Mouse (Mus musculus): Measurements from ENCODE around the gene Zfp865. TPM values are rescaled to one million over a fixed set of nuclear protein-coding genes. Genes with fewer than 3 reads are reported as not detected.

Gene Zfp865
- total and polyA plus RNA-seq, 3 experiments: 4.0 to 21.0 (median 12.3) TPM

GRCm38 (mm10) chr7:5080010-5080751 is 60.0 kb downstream of the Zfp865 start, which contains the start of gene Epn1:
Gene Epn1, plus strand, starts transcription at chr7:5080235.
- Histone ChIP-seq H3K9me3 (replicated peaks; ENCODE audit: low read length) (no peaks in the 10 kb centered on the region), H3K4me1 (ENCODE audit: control insufficient read depth in 1 of 2, insufficient read depth in 2 of 2) (peaks cover 5 to 42% of the 10 kb centered on the region in 2 experiments), H3K27me3 (replicated peaks) (no peaks in the 10 kb centered on the region), H3K9ac (ENCODE audit: insufficient read depth, low read depth) (peak within 1 kb of the TSS; percentile 98), H3K4me3 (replicated peaks in 1 of 3; ENCODE audit: low read depth in 2 of 3, low read length in 2 of 3, poor library complexity in 1 of 3) (peak within 1 kb of the TSS; percentile 93 to 100 (median 99)), H3K79me2 (replicated peaks; ENCODE audit: control insufficient read depth, extremely low read depth, insufficient read depth, poor library complexity, severe bottlenecking) (peaks cover 57% of the 10 kb centered on the region), H3K36me3 (replicated peaks in 1 of 2; ENCODE audit: control insufficient read depth in 1 of 2, insufficient read depth in 1 of 2, low read length in 1 of 2) (peaks cover 32 to 51% of the 10 kb centered on the region in 2 experiments), H3K27ac (ENCODE audit: insufficient read depth, low read depth) (peak within 1 kb of the TSS; percentile 94), H3K4me2 (ENCODE audit: insufficient read depth, low read depth, poor library complexity, severe bottlenecking) (peak within 1 kb of the TSS; percentile 83)
- DNase-seq (ENCODE audit: extremely low read depth): peak; percentile 97
- in situ Hi-C loops (cut with MboI; ENCODE audit: low pct_ligation_motif_present, low pct_unique_long_range_greater_than_20kb, low sequenced_read_pairs) (no loop called here), dilution Hi-C loops (cut with MboI; ENCODE audit: extremely low pct_ligation_motif_present, extremely low pct_unique_long_range_greater_than_20kb, low sequenced_read_pairs) (no loop called here)
- peak; percentile 22; the same call in 1 of the 2 replicates for TF ChIP-seq GABPA (IDR thresholded peaks at IDR 0.05; ENCODE audit: insufficient replicate concordance, low read depth, low read length)
- TF ChIP-seq SMC3 (IDR thresholded peaks at IDR 0.05; ENCODE audit: low read depth, low read length): no peak
- TF ChIP-seq ZC3H11A (IDR thresholded peaks at IDR 0.05; ENCODE audit: low read depth, low read length): no peak
- peak; percentile 93 for TF ChIP-seq HCFC1 (IDR thresholded peaks at IDR 0.05; ENCODE audit: low read depth, low read length)
- TF ChIP-seq MAZ (IDR thresholded peaks at IDR 0.05; ENCODE audit: low read depth, low read length): peak; percentile 86
- TF ChIP-seq CHD2 (IDR thresholded peaks at IDR 0.05; ENCODE audit: low read length): peak; percentile 85
- TF ChIP-seq EP300 (IDR thresholded peaks at IDR 0.05; ENCODE audit: low read length): no peak
- peak; percentile 12; the same call in 1 of the 2 replicates for TF ChIP-seq ZKSCAN1 (IDR thresholded peaks at IDR 0.05; ENCODE audit: borderline replicate concordance, low read depth, low read length)
- no peak; the same call in 1 of the 2 replicates for TF ChIP-seq MXI1 (IDR thresholded peaks at IDR 0.05; ENCODE audit: low read depth, low read length)
- peak; percentile 99 for TF ChIP-seq ELF1 (IDR thresholded peaks at IDR 0.05; ENCODE audit: low read depth, low read length)
- TF ChIP-seq USF2 (conservative IDR thresholded peaks at IDR 0.05; ENCODE audit: low read depth, low read length): no peak; the same call in 1 of the 2 replicates
- peak; percentile 99 for TF ChIP-seq BHLHE40 (IDR thresholded peaks at IDR 0.05; ENCODE audit: low read depth, low read length)
- peak; percentile 55; the same call in 1 of the 2 replicates for TF ChIP-seq MAX (IDR thresholded peaks at IDR 0.05; ENCODE audit: low read length)
- TF ChIP-seq PAX5 (IDR thresholded peaks at IDR 0.05; ENCODE audit: low read length): no peak
- TF ChIP-seq POLR2A (IDR thresholded peaks at IDR 0.05; ENCODE audit: low read depth, low read length): peak; percentile 74
- TF ChIP-seq SIN3A (IDR thresholded peaks at IDR 0.05; ENCODE audit: low read length): peak; percentile 89
- no peak for TF ChIP-seq CHD1 (IDR thresholded peaks at IDR 0.05; ENCODE audit: low read depth, low read length)
- peak; percentile 90; the same call in 1 of the 2 replicates for TF ChIP-seq KAT2A (IDR thresholded peaks at IDR 0.05; ENCODE audit: insufficient replicate concordance, low read length)
- 0 out of 2 replicates have a peak, but pooled peaks have one; percentile 37 for TF ChIP-seq TBP (conservative IDR thresholded peaks at IDR 0.05; ENCODE audit: low read depth, low read length)
- no peak for TF ChIP-seq UBTF (IDR thresholded peaks at IDR 0.05; ENCODE audit: low read depth, low read length)
- TF ChIP-seq POLR2AphosphoS2 (IDR thresholded peaks at IDR 0.05; ENCODE audit: low read depth, low read length): peak; percentile 96
- peak; percentile 69 for TF ChIP-seq ZMIZ1 (IDR thresholded peaks at IDR 0.05; ENCODE audit: low read depth, low read length)
- peak; percentile 57 for TF ChIP-seq NRF1 (IDR thresholded peaks at IDR 0.05; ENCODE audit: low read depth, low read length)
- peak; percentile 78 for TF ChIP-seq MEF2A (IDR thresholded peaks at IDR 0.05; ENCODE audit: borderline replicate concordance, low read depth, low read length)
- TF ChIP-seq TCF12 (IDR thresholded peaks at IDR 0.05; ENCODE audit: low read depth, low read length): peak; percentile 59
- no peak for TF ChIP-seq ZNF384 (IDR thresholded peaks at IDR 0.05; ENCODE audit: low read depth, low read length)
- peak; percentile 78 for TF ChIP-seq ETS1 (conservative IDR thresholded peaks at IDR 0.05; ENCODE audit: low read depth, low read length)
- peak; percentile 48 for TF ChIP-seq USF1 (IDR thresholded peaks at IDR 0.05; ENCODE audit: low read depth, low read length)
